Mouse (Mus musculus): ENCODE measurements around the gene Rad54l2.

Gene Rad54l2

GRCm38 (mm10) chr9:106739962-106740361 is 49.0 kb downstream of the Rad54l2 start:
- DNase-seq, result no peak

GRCm38 (mm10) chr9:106739056-106739455 is 49.9 kb downstream of the Rad54l2 start:
- no peak for DNase-seq

GRCm38 (mm10) chr9:106738199-106738985 is 50.6 kb downstream of the Rad54l2 start:
- no peak for DNase-seq

DNA sequence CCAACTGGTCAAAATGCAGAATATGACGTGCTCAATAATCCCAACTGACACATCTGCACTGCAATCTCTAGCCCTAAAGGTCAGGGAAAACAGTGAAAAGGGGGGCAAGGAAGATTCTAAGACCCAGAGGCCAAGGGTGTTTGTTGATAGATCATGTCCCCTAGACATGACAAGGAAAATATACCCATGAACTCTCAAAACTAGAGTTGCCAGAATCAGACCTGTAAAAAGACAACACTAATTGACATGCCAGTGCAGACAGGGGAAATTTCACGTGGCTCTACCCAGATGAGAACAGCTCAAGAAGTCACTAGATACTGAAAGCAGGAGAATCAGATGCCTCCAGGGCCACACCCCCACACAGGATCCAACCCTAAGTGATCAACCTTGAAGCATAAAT is 55.3 kb downstream of the Rad54l2 start:
- DNase-seq, result no peak

DNA sequence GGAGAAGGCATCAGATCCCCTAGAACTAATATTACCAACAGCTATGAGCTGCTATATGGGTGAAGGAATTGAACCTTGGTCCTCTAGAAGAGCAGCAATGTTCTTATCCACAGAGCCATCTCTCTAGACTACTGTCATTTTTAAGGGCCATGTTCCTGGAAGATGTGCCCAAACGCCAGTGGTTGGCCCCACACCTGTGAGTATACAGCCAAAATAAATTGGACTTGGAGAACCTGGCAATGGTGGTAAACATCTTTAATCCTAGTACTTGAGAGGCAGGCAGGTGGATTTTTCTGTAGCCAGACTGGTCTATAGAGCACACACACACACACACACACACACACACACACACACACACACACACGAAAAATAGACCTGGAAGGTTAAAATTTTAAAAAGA is 59.6 kb downstream of the Rad54l2 start:
- DNase-seq, result no peak

DNA sequence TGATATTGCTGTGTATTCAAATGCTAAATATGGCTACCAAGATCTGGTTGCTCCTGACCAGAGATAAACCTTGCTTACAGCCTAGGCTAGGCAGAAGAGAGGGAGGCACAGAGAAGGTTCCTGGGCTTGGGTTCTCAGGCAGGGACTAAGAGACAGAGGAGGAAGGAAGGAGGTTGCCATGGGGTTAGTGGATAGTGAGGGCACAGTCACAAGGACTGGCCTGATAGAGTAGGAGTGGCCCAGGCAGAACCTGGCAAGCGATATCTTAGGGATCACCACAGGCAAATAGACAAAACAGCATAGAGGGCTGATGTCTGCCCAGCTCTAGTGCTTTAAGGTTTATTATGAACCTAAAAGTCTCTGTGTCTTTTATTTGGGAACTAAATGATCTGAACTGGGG is 62.1 kb downstream of the Rad54l2 start:
- no peak for DNase-seq

DNA sequence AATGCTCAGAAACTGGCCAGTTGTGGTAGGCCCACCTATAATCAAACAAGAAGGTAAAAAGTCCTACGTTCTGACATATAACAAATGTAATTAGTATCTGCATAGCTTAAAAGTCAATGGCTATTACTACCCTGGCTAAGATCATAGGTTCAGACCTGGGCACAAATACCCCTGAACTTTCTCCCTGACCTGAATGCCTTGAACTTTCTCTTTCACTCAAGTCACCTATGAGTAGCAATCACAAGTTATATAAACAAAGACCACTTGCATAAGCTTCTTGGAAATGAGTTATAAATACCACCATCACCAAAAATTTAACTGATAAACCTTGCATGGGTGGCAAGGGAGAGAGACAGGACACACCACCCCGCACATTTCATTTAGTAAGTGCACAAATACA is 63.6 kb downstream of the Rad54l2 start:
- DNase-seq, result no peak

DNA sequence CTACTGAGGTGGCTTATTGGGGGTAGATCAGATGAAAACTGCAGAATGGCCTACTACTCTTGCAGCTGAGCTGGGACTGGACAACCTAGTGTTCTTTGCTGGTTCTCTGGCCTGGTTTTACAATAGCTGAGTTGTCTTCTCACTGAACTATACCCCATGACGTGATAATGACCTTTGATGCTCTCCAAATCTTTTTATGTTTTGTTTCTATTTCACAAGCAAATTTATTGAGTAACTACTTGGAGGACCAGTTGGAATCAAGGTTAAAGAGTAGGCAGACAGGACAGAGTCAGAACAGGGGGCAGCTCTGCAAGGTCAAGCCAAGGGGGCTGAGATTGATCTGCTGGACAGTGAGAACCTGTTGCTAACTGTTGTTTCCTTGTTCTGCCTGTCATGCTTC is 64.1 kb downstream of the Rad54l2 start:
- DNase-seq, result no peak

DNA sequence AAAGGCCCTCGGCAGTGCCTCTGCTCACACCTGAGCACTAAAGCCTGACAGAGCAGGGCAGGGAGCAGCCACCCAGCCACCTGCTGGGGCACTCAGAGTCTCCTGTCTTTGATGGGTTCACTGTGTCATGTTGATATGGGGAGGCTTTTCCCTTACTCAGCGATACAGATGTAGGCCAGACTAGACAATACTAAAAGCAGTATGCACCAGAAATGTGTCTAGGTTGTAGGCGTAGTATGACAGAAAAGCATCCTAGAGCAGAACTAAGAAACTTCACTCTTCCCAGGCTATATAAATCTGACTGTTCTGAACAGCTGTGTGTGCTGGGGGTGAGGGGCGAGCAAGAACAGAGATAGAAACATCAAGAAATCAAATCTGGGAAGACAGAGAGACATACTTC is 72.3 kb downstream of the Rad54l2 start:
- no peak for DNase-seq

- no peak for DNase-seq
These were observed 72.8 kb downstream of the Rad54l2 start for GRCm38 (mm10) chr9:106716232-106716631.

- DNase-seq, result no peak
These were observed 76.5 kb downstream of the Rad54l2 start for GRCm38 (mm10) chr9:106712470-106712869.

DNA sequence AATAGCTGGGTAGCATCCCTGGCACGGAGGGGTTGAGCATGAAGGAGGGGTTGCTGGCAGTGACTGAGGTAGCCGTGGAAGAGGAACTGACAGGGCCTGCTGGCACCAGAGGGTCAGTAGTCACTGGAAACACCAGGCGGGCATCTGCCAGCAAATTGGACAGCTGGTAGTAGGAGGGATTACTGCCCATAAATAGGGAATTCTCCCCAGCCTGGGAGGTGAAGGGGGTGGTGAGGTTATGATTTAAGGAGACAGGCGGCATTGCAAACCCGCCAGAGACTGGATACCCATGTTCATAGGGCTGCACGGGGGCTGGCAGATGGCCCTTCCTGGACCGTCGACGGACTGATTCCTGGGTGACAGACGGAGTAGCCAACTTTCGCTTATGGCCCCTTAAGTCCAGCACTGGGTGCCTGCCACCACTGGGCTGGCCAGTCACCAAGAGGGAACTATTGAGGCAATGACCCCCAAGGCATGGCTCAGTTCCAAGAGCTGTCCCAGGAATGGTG is 96.0 kb downstream of the Rad54l2 start:
- DNase-seq, result no peak

- DNase-seq, result no peak
These were observed 100.2 kb downstream of the Rad54l2 start for GRCm38 (mm10) chr9:106688834-106689233.

DNA sequence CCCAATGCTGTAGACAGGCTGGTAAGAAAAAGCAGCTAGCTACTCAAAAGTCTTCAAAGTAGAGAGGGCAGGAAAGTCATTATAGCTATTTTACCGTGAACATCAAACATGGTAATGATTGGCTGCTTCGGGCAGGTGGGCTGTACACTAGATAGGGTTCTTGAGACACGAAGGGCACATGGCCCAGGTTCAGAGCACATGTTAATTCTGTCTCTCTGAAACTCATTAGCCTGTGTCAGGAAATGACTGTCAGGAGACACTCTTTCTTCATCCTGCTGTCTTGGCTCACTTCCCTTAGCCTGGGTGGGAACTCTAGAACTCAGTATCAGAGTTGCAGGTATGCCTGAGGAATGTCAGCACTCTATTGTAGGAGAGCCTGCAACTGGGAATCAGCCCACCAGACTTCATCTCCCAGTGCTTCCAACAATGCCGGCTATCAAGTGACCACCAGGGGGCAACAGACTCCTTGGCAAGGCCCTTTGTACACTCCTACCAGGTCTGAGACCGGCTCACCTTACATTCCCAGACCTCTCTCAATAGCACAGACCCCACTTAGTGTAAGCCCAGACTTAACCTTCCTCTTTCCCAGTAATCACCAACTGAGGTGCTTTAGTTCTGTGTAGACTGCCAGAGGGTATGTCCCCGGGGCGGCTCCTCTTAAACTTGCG is 101.9 kb downstream of the Rad54l2 start:
- peak; percentile 81 to 89 for DNase-seq

DNA sequence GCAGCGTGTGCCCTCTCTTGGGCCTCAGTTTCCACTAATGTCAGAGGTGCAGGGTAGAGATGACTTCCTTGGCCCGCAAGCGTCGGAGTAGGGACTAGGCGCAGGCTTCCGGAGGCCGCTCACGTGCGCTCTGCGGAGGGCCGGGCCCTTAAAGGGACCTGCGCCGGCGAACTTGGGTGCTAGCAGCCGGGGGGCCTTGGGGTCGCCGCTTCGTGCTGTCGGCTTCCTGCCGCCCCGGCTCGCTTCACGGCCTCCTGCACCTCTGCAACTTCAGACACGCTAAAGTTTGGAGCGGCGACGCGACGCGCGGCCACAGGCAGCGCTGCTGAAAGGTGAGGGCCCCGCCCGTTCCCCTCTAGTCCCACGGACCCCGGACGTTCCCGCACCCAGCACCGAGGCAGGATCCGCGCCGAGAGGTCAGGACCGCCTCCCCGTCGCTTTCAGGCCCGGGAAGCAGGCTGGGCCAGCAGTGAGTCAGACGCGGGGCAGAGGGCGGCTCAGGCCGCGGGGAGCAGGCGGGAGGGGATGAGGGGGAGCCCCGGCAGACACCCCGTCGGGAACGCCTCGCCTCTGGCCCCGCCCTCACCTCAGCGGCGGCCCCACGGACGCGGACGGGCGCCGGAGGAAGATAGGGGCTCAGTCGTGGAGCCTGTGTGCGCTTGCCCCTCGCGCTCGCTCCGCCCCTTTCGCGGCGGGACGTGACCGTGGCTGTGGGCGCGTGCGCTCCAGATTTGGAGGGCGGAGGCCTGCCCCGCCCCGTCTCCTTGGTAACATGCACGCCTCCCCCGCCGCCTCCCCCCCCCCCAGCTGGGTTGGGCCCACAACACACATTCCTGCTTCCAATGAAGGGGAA is 103.5 kb downstream of the Rad54l2 start, which contains the start of gene Tex264:
Gene Tex264 (minus strand): TSS at position 679 of the 853 bp plus-strand sequence.
- peak; percentile 88 to 92 for DNase-seq

GRCm38 (mm10) chr9:106684918-106685248 is 104.1 kb downstream of the Rad54l2 start:
- peak in 1 of 2 experiments; percentile 43 for DNase-seq

DNA sequence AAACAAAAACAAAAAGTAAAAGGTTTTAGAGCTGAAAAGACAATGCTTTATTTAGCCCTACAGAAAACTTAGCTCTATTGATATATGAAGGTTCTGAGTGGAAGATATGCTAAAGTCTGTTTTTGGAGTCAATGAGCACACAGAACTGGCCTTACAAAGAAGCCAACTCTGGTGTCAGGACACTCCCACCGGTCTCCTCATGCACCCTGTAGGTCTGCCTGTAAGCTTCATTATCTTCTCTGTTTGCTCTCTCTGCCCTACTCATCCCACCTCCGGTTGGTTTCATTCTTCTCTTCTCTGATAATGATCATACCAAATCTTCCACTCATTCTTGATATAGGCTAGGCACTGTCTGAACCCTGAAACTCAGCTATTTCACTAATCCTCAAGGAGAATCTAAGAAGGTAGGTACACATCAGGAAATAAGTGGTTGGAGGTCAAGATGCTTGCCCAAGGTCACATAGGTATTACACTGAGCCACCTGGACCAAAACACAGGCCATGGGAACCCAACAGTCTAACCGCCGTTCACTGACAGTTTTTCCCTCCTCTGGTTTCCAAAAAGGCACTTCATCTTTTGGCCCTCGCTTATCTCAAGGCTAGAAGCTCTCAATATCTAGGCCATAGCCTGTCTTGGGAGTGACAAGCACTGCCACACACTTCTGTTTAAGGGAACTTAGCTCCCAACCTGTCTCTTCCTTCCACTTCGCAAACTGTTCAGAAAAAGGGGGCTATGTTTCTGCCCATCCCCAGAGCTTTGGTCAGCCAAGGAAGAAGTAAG is 104.7 kb downstream of the Rad54l2 start:
- no peak for DNase-seq

GRCm38 (mm10) chr9:106681026-106681425 is 108.0 kb downstream of the Rad54l2 start:
- no peak for DNase-seq

DNA sequence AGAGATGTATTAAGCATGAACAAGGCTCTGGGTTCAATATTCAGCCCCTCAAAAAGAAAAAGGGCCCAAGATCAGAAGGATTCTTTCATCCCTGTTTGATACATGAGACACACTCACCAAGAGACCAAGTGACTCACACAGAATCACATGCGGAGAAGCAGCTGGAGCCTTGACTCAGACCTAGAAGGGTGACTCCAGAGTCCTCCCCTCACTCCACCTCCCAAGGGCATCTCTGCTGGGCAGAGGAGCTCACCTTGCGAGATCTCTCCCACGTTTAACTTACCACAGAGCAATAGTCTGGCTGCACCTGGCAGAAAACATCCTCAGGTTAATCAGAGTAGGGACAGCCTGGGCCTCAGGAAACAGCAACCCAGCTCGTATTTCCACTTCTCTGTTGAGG is 110.8 kb downstream of the Rad54l2 start:
- no peak for DNase-seq

DNA sequence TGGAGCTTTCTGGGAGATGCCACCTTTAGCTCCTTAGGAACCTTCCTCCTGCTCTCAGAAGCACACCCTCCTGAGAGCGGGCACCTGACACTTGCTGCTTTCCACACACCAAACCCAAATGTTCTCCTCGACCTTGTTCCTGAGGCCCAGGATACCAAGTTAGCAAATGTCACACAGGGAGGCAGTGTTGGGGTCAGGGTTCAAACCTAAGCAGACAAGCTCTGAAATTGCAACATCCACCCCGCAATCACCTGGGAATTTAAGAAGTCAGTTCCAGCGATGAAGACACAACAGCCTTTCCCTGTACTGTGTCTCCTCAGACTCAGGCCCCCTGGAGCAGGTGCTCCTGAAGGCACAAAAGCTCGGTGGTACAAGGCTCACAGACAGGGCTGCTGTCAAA is 111.3 kb downstream of the Rad54l2 start:
- DNase-seq, result no peak

DNA sequence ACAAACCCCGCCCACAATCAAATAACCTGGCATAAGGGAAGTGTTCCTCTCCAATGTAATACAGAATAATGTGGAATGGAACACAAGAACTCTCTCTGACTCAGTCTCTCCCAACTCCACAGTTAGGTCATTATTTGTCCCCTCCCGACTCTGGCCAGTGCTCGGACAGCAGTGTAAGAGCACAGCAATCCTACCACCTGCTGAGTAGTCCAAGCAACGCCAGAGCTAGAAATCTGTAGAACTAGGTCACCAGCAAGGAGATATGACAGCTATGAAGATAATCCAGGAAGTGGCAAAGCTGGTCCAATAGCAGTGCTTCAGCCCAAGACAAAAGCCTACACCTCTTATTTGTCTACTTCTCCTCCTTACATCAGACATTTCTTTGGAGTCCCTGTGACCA is 112.4 kb downstream of the Rad54l2 start:
- no peak for DNase-seq

- DNase-seq, result no peak
These were observed 113.0 kb downstream of the Rad54l2 start for GRCm38 (mm10) chr9:106675965-106676364.

All from kidney, postnatal 4 days (tissue).